ENCODE assay signal across 42 mouse cellular contexts in genomic region chr9:39740741-39741140, GRCm38 (mm10). TPM values are rescaled to one million over a fixed set of nuclear protein-coding genes. Genes with fewer than 3 reads are reported as not detected.
"Had no signal": no experiment of that assay in that cellular context is flagged by ENCODE, and none has a peak within 500 bp of the region (broad histone marks: within the 10 kb centered on the region; RNA-seq: fewer than 3 reads in every experiment).

No protein-coding gene starts in this region.

- H3K4me1 ChIP-seq: heart, embryonic 10.5 days; heart, embryonic 13.5 days; heart, embryonic 15.5 days; hindbrain, embryonic 13.5 days; hindbrain, embryonic 15.5 days; kidney, embryonic 15.5 days; limb, embryonic 10.5 days; limb, embryonic 12.5 days; liver, embryonic 13.5 days; liver, embryonic 15.5 days had no signal

- H3K36me3 ChIP-seq: heart, embryonic 10.5 days; heart, embryonic 13.5 days; heart, embryonic 15.5 days; hindbrain, embryonic 13.5 days; hindbrain, embryonic 15.5 days; kidney, embryonic 15.5 days; limb, embryonic 10.5 days; limb, embryonic 12.5 days; liver, embryonic 13.5 days; liver, embryonic 15.5 days had no signal

- DNase-seq: gastrocnemius, adult 2 months; gastrocnemius, postnatal 10 days; gastrocnemius, postnatal 25 days; heart, adult 18-20 months; heart, postnatal 14 days; heart, postnatal 36 days; kidney, adult 2 months; kidney, adult 9 months; kidney, postnatal 14 days; kidney, postnatal 36 days; liver; liver, embryonic 13.5 days; liver, postnatal 0 days had no signal

- H3K4me2 ChIP-seq: heart, embryonic 13.5 days; heart, embryonic 15.5 days; hindbrain, embryonic 13.5 days; hindbrain, embryonic 15.5 days; kidney, embryonic 15.5 days; limb, embryonic 12.5 days; liver, embryonic 11.5 days; liver, embryonic 13.5 days; liver, embryonic 15.5 days had no signal

- H3K27me3 ChIP-seq: heart, embryonic 13.5 days; heart, embryonic 15.5 days; hindbrain, embryonic 13.5 days; hindbrain, embryonic 15.5 days; kidney, embryonic 15.5 days; limb, embryonic 12.5 days; liver, embryonic 13.5 days; liver, embryonic 15.5 days had no signal

- H3K9ac ChIP-seq: heart, embryonic 13.5 days; heart, embryonic 15.5 days; hindbrain, embryonic 13.5 days; hindbrain, embryonic 15.5 days; kidney, embryonic 15.5 days; limb, embryonic 12.5 days; liver, embryonic 13.5 days; liver, embryonic 15.5 days; liver, postnatal 0 days had no signal

- ATAC-seq: hindbrain, postnatal 0 days; intestine, embryonic 16.5 days; liver, postnatal 0 days had no signal

- H3K4me3 ChIP-seq: gastrocnemius, adult 2 months; heart, embryonic 10.5 days; heart, embryonic 13.5 days; heart, embryonic 15.5 days; hindbrain, embryonic 13.5 days; hindbrain, embryonic 15.5 days; kidney, embryonic 15.5 days; limb, embryonic 10.5 days; limb, embryonic 12.5 days; liver, embryonic 13.5 days; liver, embryonic 15.5 days had no signal

- H3K9me3 ChIP-seq: heart, embryonic 10.5 days; heart, embryonic 13.5 days; heart, embryonic 15.5 days; hindbrain, embryonic 13.5 days; hindbrain, embryonic 15.5 days; kidney, embryonic 15.5 days; limb, embryonic 10.5 days; limb, embryonic 12.5 days; liver, embryonic 13.5 days; liver, embryonic 15.5 days had no signal

- H3K27ac ChIP-seq: gastrocnemius, adult 2 months; heart, embryonic 10.5 days; heart, embryonic 13.5 days; heart, embryonic 15.5 days; hindbrain, embryonic 13.5 days; hindbrain, embryonic 15.5 days; hindbrain, postnatal 0 days; kidney, embryonic 15.5 days; kidney, postnatal 0 days; limb, embryonic 10.5 days; limb, embryonic 12.5 days; liver, embryonic 13.5 days; liver, embryonic 15.5 days had no signal

RNA-seq across cellular contexts. Expression of gene Olfr967, which starts 5.3 kb away (rescaled TPM):
- total RNA-seq: gastrocnemius, adult 2 months; gastrocnemius, postnatal 10 days; gastrocnemius, postnatal 25 days; gastrocnemius, postnatal 4 days; granulocyte monocyte progenitor cell, adult 5-6 weeks; heart, adult 18-20 months; heart, adult 8-10 months; heart, postnatal 14 days; heart, postnatal 36 days; hematopoietic stem cell, adult 5-6 weeks; hindbrain, postnatal 0 days; layer of hippocampus, adult 18-20 months; layer of hippocampus, adult 8-10 months; layer of hippocampus, postnatal 10 days; layer of hippocampus, postnatal 25 days; left cerebral cortex, postnatal 14 days; left cerebral cortex, postnatal 36 days had no signal
- polyA plus RNA-seq: heart, embryonic 10.5 days; heart, embryonic 13.5 days; heart, embryonic 15.5 days; heart, postnatal 0 days; hindbrain, embryonic 11.5 days; hindbrain, embryonic 13.5 days; hindbrain, embryonic 15.5 days; hindbrain, postnatal 0 days; intestine, embryonic 14.5 days; intestine, embryonic 16.5 days; kidney, adult 2 months; kidney, embryonic 15.5 days; kidney, postnatal 0 days; large intestine, adult 2 months; limb, embryonic 10.5 days; limb, embryonic 12.5 days; limb, embryonic 14.5 days; liver, embryonic 11.5 days; liver, embryonic 13.5 days; liver, embryonic 15.5 days; liver, postnatal 0 days had no signal

RNA-seq across cellular contexts. Expression of gene Olfr150, which starts 10.0 kb away (rescaled TPM):
- total RNA-seq: gastrocnemius, adult 2 months; gastrocnemius, postnatal 10 days; gastrocnemius, postnatal 25 days; gastrocnemius, postnatal 4 days; granulocyte monocyte progenitor cell, adult 5-6 weeks; heart, adult 18-20 months; heart, adult 8-10 months; heart, postnatal 14 days; heart, postnatal 36 days; hematopoietic stem cell, adult 5-6 weeks; hindbrain, postnatal 0 days; layer of hippocampus, adult 18-20 months; layer of hippocampus, adult 8-10 months; layer of hippocampus, postnatal 10 days; layer of hippocampus, postnatal 25 days; left cerebral cortex, adult 8-10 months; left cerebral cortex, postnatal 14 days; left cerebral cortex, postnatal 36 days had no signal
- polyA plus RNA-seq: heart, embryonic 10.5 days; heart, embryonic 13.5 days; heart, embryonic 15.5 days; heart, postnatal 0 days; hindbrain, embryonic 11.5 days; hindbrain, embryonic 13.5 days; hindbrain, embryonic 15.5 days; hindbrain, postnatal 0 days; intestine, embryonic 14.5 days; intestine, embryonic 16.5 days; kidney, adult 2 months; kidney, embryonic 15.5 days; kidney, postnatal 0 days; large intestine, adult 2 months; limb, embryonic 10.5 days; limb, embryonic 12.5 days; limb, embryonic 14.5 days; liver, embryonic 11.5 days; liver, embryonic 13.5 days; liver, embryonic 15.5 days; liver, postnatal 0 days had no signal

RNA-seq across cellular contexts. Expression of gene Olfr965, which starts 29.6 kb away (rescaled TPM):
- total RNA-seq: gastrocnemius, adult 2 months; gastrocnemius, postnatal 10 days; gastrocnemius, postnatal 25 days; gastrocnemius, postnatal 4 days; granulocyte monocyte progenitor cell, adult 5-6 weeks; heart, adult 18-20 months; heart, adult 8-10 months; heart, postnatal 14 days; heart, postnatal 36 days; hematopoietic stem cell, adult 5-6 weeks; hindbrain, postnatal 0 days; layer of hippocampus, adult 18-20 months; layer of hippocampus, adult 8-10 months; layer of hippocampus, postnatal 10 days; layer of hippocampus, postnatal 25 days; left cerebral cortex, adult 8-10 months; left cerebral cortex, postnatal 14 days; left cerebral cortex, postnatal 36 days had no signal
- polyA plus RNA-seq: heart, embryonic 10.5 days; heart, embryonic 13.5 days; heart, embryonic 15.5 days; heart, postnatal 0 days; hindbrain, embryonic 11.5 days; hindbrain, embryonic 13.5 days; hindbrain, embryonic 15.5 days; hindbrain, postnatal 0 days; intestine, embryonic 14.5 days; intestine, embryonic 16.5 days; kidney, adult 2 months; kidney, embryonic 15.5 days; kidney, postnatal 0 days; large intestine, adult 2 months; limb, embryonic 10.5 days; limb, embryonic 12.5 days; limb, embryonic 14.5 days; liver, embryonic 11.5 days; liver, embryonic 13.5 days; liver, embryonic 15.5 days; liver, postnatal 0 days had no signal

RNA-seq across cellular contexts. Expression of gene Olfr149, which starts 33.8 kb away (rescaled TPM):
- total RNA-seq: gastrocnemius, adult 2 months; gastrocnemius, postnatal 10 days; gastrocnemius, postnatal 25 days; gastrocnemius, postnatal 4 days; granulocyte monocyte progenitor cell, adult 5-6 weeks; heart, adult 18-20 months; heart, adult 8-10 months; heart, postnatal 14 days; heart, postnatal 36 days; hematopoietic stem cell, adult 5-6 weeks; hindbrain, postnatal 0 days; layer of hippocampus, adult 18-20 months; layer of hippocampus, adult 8-10 months; layer of hippocampus, postnatal 10 days; layer of hippocampus, postnatal 25 days; left cerebral cortex, adult 8-10 months; left cerebral cortex, postnatal 14 days; left cerebral cortex, postnatal 36 days had no signal
- polyA plus RNA-seq: heart, embryonic 10.5 days; heart, embryonic 13.5 days; heart, embryonic 15.5 days; heart, postnatal 0 days; hindbrain, embryonic 11.5 days; hindbrain, embryonic 13.5 days; hindbrain, embryonic 15.5 days; hindbrain, postnatal 0 days; intestine, embryonic 14.5 days; intestine, embryonic 16.5 days; kidney, adult 2 months; kidney, embryonic 15.5 days; kidney, postnatal 0 days; large intestine, adult 2 months; limb, embryonic 10.5 days; limb, embryonic 12.5 days; limb, embryonic 14.5 days; liver, embryonic 11.5 days; liver, embryonic 13.5 days; liver, embryonic 15.5 days; liver, postnatal 0 days had no signal

RNA-seq across cellular contexts. Expression of gene Olfr968, which starts 42.3 kb away (rescaled TPM):
- total RNA-seq: gastrocnemius, adult 2 months; gastrocnemius, postnatal 10 days; gastrocnemius, postnatal 25 days; gastrocnemius, postnatal 4 days; granulocyte monocyte progenitor cell, adult 5-6 weeks; heart, adult 18-20 months; heart, adult 8-10 months; heart, postnatal 14 days; heart, postnatal 36 days; hematopoietic stem cell, adult 5-6 weeks; hindbrain, postnatal 0 days; layer of hippocampus, adult 18-20 months; layer of hippocampus, adult 8-10 months; layer of hippocampus, postnatal 10 days; layer of hippocampus, postnatal 25 days; left cerebral cortex, adult 8-10 months; left cerebral cortex, postnatal 14 days; left cerebral cortex, postnatal 36 days had no signal
- polyA plus RNA-seq: heart, embryonic 10.5 days; heart, embryonic 13.5 days; heart, embryonic 15.5 days; heart, postnatal 0 days; hindbrain, embryonic 11.5 days; hindbrain, embryonic 13.5 days; hindbrain, embryonic 15.5 days; hindbrain, postnatal 0 days; intestine, embryonic 14.5 days; intestine, embryonic 16.5 days; kidney, adult 2 months; kidney, embryonic 15.5 days; kidney, postnatal 0 days; large intestine, adult 2 months; limb, embryonic 10.5 days; limb, embryonic 12.5 days; limb, embryonic 14.5 days; liver, embryonic 11.5 days; liver, embryonic 13.5 days; liver, embryonic 15.5 days; liver, postnatal 0 days had no signal
